Mouse (Mus musculus) pancreas, adult 10 weeks (tissue): ENCODE results near the gene Nsmce1. TPM values are rescaled to one million over a fixed set of nuclear protein-coding genes. Genes with fewer than 3 reads are reported as not detected.

Experiments used
- polyA plus RNA-seq: library from polyadenylated mRNA; stranded (reverse); fragments of 350-450 nt; fragmentation: Illumina TruSeq; extraction: RNeasy Lipid Tissue Mini Kit (QIAGEN cat#74804); gene quantifications from one replicate; pipeline ENCODE4 v1.2.3, GENCODE M21; 2015; ENCODE audit warnings: low read depth, low replicate concordance; ENCODE audit not compliant: insufficient read depth

The Nsmce1 gene
- 7.3 TPM for polyA plus RNA-seq

DNA sequence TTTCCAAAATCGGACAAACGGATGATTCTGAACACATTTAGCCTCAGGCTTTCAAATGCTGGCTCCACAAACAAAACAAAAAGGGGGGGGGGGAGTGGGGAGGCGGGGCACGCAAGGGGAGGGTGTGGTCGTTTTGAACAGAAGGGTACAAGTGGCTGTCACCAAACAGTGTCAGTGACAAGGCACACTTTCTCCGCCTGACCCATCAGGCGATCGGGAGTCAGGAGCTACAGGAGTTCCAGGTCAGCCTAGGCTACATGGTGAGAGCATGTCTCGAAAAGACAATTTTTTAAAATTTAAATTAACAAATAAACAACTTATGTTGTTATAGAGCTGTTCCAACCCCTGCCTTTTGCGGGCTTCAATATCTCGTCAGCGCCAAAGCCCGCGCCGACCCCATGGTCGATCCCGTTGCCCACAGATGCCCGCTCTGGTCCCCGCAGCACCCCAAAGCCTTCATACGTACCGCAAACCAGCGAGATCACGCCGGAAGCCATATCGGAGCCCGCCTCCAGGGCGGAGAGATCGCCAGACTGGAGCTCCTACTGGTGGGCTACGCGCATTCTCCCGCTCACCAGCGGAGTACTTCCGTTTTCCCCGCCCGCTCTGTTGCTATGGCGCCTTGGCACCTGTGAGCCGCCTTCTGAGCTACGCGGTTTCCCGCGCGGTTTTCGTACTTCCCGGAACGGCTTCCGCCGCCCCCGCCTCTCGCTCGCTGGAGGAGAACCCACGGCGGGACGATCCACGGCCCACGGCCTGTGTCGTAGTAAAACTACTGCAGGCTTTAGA lies at the start of gene Nsmce1:
TSS of gene Nsmce1 (minus strand) at position 650 of the 789 bp plus-strand sequence.

DNA sequence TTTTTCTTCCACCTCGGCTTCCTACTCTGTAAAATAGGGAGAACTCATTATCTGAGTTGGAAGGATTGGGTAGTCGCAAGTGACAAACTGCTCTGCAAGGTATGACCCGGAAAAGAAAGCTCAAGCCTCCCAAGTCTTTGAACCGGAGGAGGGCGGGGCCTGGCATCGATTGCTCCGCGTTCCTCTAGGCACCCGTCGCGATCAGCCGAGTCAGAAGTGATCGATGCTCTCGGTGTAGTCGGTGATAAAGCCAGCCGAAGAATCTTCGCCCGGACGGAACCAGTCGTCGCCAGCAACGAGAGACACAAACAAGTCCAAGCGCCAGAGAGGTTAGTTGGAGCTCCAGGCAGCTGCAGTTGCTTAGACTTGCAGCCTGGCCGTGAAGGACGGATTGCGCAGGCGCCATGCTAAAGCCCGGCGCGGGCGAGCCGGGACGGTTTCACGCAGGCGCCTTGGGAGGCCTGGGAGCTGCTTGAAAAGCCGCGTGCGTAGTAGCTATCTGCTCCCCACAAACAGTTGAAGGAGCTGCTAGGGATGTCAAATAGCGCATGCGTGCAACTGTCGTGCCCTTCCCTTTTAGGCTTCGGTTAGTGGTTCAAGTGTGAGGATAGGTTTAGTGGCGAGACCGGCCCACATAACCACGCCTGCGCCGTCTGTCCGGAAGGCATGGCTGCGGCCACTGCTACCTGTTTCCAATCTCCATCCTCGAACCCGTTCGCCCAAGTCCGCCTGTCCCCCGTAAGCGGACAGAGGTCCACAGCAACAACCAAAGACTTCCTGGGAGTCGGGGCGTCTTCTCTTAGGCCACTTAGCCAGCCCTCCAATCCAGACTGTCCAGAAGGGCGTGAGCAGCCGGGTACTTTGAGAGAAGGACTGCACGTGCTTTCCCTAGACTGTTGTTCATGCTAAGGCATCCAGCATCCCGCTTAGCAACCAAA lies 46.7 kb downstream of the Nsmce1 start, which contains the start of gene Kdm8:
TSS of gene Kdm8 (plus strand) at position 213 of the 938 bp plus-strand sequence.

Other genes starting within 250 kb of the Nsmce1 start
- gene Kdm8, start 46.9 kb downstream of the Nsmce1 start, polyA plus RNA-seq = 1.6 TPM
- gene Il4ra, start 60.5 kb upstream of the Nsmce1 start, polyA plus RNA-seq = 4.7 TPM
- gene Il21r, start 111.8 kb upstream of the Nsmce1 start, polyA plus RNA-seq = 0.39 TPM
- 7.6 TPM for gene Gtf3c1, start 216.2 kb upstream of the Nsmce1 start, polyA plus RNA-seq
- gene D430042O09Rik, start 216.3 kb upstream of the Nsmce1 start, polyA plus RNA-seq = 5.7 TPM